Mouse (Mus musculus) C2C12 (cell line): Measurements from ENCODE around the gene Wipf2. TPM values are rescaled to one million over a fixed set of nuclear protein-coding genes. Genes with fewer than 3 reads are reported as not detected.

Experiments
- H3K27me3 ChIP-seq: one replicate; pipeline ENCODE4 v1.6.1; 2011; ENCODE audit not compliant: control insufficient read depth, insufficient read depth, insufficient read length
- H3K36me3 ChIP-seq: one replicate; pipeline ENCODE4 v1.6.1; 2011; ENCODE audit not compliant: control insufficient read depth, insufficient read depth
- H3K4me3 ChIP-seq: one replicate; pipeline ENCODE4 v1.5.1; 2011; ENCODE audit warnings: mild to moderate bottlenecking, control low read depth; ENCODE audit not compliant: poor library complexity, insufficient read depth, severe bottlenecking
- H3K79me2 ChIP-seq: one replicate; pipeline ENCODE4 v1.6.1; 2011; ENCODE audit not compliant: control insufficient read depth, insufficient read depth
- H3K79me3 ChIP-seq: one replicate; pipeline ENCODE4 v1.6.1; 2011; ENCODE audit warnings: low read depth, control low read depth
- H3ac ChIP-seq: one replicate; pipeline ENCODE3; 2011; ENCODE audit warnings: low read depth; ENCODE audit not compliant: control insufficient read depth, insufficient read length
- CEBPB ChIP-seq: IDR thresholded peaks from one replicate; pipeline ENCODE4 v1.6.1; 2011; ENCODE audit warnings: low read depth, mild to moderate bottlenecking, control low read depth, moderate library complexity
- CTCF ChIP-seq: IDR thresholded peaks from one replicate; pipeline ENCODE4 v1.5.1; 2011; ENCODE audit not compliant: control insufficient read depth, insufficient read depth, insufficient read length
- FOSL1 ChIP-seq: IDR thresholded peaks from one replicate; pipeline ENCODE4 v1.8.0; 2011; ENCODE audit warnings: mild to moderate bottlenecking, low read length; ENCODE audit not compliant: poor library complexity, insufficient read depth, severe bottlenecking
- MAX ChIP-seq: IDR thresholded peaks from one replicate; pipeline ENCODE4 v1.6.1; 2011; ENCODE audit warnings: mild to moderate bottlenecking, control low read depth
- MYOD1 ChIP-seq: IDR thresholded peaks from one replicate; pipeline ENCODE4 v1.6.1; 2011; ENCODE audit warnings: low read depth; ENCODE audit not compliant: control insufficient read depth, insufficient read length
- MYOG ChIP-seq: IDR thresholded peaks from one replicate; pipeline ENCODE4 v1.6.1; 2011; ENCODE audit not compliant: control insufficient read depth, insufficient read length; ENCODE audit errors: extremely low read depth
- USF1 ChIP-seq: IDR thresholded peaks from one replicate; pipeline ENCODE4 v1.6.1; 2011; ENCODE audit warnings: low read depth, mild to moderate bottlenecking, control low read depth, moderate library complexity
- polyA plus RNA-seq: library from polyadenylated mRNA; unstranded; fragments of >200 nt; fragmentation: generic; extraction: Trizol; gene quantifications from one replicate; pipeline ENCODE4 v1.2.1, GENCODE M21; 2012; ENCODE audit warnings: missing spikeins

Wipf2 gene
- polyA plus RNA-seq, 1 experiment = 4.5 TPM

DNA sequence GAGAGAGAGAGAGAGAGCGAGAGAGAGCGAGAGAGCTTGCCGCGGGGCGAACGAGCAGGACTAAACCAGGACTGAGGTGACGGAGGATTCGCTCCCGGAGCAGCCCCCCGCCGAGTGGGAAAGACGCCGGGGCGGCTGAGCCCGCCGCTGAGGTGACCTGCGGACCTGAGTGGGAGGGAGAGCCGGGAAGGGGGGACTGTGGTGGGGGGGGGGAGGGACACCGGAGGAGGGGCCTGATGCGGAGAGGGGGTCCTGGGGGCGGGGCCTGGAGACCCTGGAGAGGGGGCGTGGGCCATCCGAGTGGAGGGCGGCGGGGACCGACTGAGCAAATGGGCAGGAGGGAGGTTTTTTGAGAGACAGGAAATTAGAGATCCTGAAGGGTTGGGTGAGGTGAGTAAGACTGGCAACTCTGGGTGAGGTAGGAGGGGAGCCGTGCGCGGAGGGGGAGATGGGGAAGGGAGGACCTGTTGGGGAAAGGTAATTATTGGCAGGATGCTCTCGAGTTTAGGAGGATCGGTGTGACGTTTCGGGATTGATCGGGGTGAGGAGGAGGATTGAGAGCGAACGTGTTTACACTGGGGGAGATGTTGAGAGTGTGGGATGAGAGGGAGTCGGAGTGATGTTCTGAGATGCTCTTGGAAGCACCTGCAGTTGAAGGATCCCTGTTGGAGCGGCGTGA, 452 bp downstream of the Wipf2 start:
- H3K4me3 ChIP-seq = peak overlapping the region; percentile 61
- H3ac ChIP-seq = peak overlapping the region; percentile 84
- H3K27me3 ChIP-seq = no peaks in the 10 kb centered on the region
- peaks cover 23% of the 10 kb centered on the region for H3K79me3 ChIP-seq
- H3K36me3 ChIP-seq = peaks cover 29% of the 10 kb centered on the region
- H3K79me2 ChIP-seq = peaks cover 49% of the 10 kb centered on the region
- no peak for TF ChIP-seq MAX
- TF ChIP-seq FOSL1 = no peak
- no peak for TF ChIP-seq MYOD1
- TF ChIP-seq USF1 = no peak
- TF ChIP-seq CTCF = no peak
- no peak for TF ChIP-seq CEBPB
- TF ChIP-seq MYOG = no peak

DNA sequence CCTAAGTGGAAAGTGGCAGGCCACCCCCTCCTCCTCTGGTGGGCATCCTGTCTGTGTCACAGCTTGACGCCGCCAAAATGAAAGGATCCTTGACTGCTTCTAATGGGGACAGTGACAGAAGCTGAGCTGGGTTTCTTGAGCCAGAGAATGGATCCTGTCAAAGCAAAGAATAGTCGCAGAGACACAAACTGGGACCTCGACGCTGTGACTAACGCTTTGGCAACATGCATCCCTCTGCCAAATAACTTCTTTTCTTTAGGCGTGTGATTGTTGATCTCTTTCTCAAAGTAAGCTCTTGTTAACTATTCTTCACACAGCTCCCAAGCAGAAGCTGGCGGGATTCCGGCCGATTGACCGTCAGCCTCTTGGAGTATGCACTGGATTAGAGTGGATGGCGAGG, 3.9 kb downstream of the Wipf2 start:
- no peak for TF ChIP-seq MAX
- TF ChIP-seq MYOD1 = no peak
- TF ChIP-seq MYOG = no peak
- no peak for TF ChIP-seq FOSL1
- TF ChIP-seq CEBPB = no peak
- no peak for TF ChIP-seq USF1
- TF ChIP-seq CTCF = no peak
- Histone ChIP-seq H3K27me3 (no peaks in the 10 kb centered on the region), H3K79me2 (peaks cover 81% of the 10 kb centered on the region), H3K79me3 (peaks cover 31% of the 10 kb centered on the region), H3ac (no peak overlapping the region), H3K36me3 (peaks cover 59% of the 10 kb centered on the region), H3K4me3 (no peak overlapping the region)

DNA sequence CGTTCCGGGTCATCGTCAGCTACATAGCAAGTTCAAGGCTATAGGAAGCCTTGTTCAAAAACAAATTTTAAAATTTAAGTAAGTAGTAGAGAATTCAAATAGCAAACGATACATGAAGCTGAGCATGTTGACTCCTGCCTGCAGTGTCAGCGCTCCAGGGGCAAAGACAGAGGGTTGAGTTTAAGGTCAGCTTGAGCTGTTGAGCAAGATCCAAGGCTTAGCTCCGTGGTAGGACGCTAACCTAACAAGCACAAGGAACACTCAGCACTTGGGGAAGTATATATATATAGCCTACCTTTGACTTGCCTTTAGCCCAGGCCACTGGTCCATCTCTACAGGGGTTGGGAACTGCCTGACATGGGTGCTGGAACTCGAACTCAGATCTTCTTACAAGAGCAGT, 6.5 kb downstream of the Wipf2 start:
- Histone ChIP-seq H3ac (no peak overlapping the region), H3K27me3 (no peaks in the 10 kb centered on the region), H3K4me3 (no peak overlapping the region), H3K36me3 (peaks cover 71% of the 10 kb centered on the region), H3K79me2 (peaks cover 88% of the 10 kb centered on the region), H3K79me3 (peaks cover 32% of the 10 kb centered on the region)
- TF ChIP-seq FOSL1 (no peak), MAX (no peak), MYOG (no peak), CTCF (no peak), CEBPB (no peak), USF1 (no peak), MYOD1 (no peak)

DNA sequence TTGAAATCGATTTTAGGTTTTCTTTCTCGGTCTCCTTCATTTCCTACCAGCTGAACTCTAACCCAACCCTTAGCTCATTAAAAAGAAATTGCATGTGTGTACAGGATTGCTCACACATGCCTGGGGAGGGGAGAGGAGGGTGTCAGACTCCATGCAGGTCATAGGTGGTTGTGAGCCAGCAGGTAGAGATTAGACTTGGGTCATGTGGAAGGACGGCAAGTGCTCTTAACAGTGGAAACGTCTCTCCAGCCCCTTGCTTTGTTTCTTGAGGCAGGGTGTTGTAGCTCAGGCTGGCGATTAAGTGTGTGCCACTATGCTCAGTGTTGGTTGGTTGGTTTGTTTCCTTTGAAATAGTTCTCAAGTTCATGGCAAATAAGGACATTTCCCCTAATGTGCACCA, 7.4 kb downstream of the Wipf2 start:
- H3ac ChIP-seq = no peak overlapping the region
- TF ChIP-seq MYOG = no peak
- TF ChIP-seq CEBPB = no peak
- no peak for TF ChIP-seq MAX
- TF ChIP-seq MYOD1 = no peak
- H3K36me3 ChIP-seq = peaks cover 70% of the 10 kb centered on the region
- H3K79me2 ChIP-seq = peaks cover 92% of the 10 kb centered on the region
- no peak overlapping the region for H3K4me3 ChIP-seq
- no peaks in the 10 kb centered on the region for H3K27me3 ChIP-seq
- peaks cover 37% of the 10 kb centered on the region for H3K79me3 ChIP-seq

DNA sequence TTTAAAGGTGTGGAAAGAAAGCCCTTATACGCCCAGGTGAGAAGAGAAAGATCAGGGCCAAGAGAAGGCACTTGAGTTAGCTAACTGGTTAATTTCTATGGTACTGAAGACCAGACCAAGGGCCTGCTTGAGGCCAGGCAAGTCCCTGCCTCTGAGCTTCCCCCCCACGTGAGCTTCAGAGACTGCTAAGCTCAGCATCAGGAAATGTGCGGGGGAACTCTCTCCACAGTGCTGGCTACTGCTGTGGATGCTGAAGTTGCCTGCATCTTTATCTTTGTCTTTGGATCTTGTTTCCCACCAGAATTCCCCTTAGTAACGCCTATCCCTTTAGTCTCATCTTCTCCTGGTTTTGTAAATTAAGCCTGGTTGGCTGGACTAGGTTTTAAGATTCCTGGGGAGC, 8.0 kb downstream of the Wipf2 start:
- Histone ChIP-seq H3K4me3 (no peak overlapping the region), H3ac (no peak overlapping the region), H3K27me3 (no peaks in the 10 kb centered on the region), H3K36me3 (peaks cover 66% of the 10 kb centered on the region), H3K79me3 (peaks cover 32% of the 10 kb centered on the region), H3K79me2 (peaks cover 89% of the 10 kb centered on the region)
- TF ChIP-seq FOSL1 (no peak), CEBPB (no peak), MYOG (no peak), USF1 (no peak), CTCF (no peak), MYOD1 (no peak), MAX (no peak)

DNA sequence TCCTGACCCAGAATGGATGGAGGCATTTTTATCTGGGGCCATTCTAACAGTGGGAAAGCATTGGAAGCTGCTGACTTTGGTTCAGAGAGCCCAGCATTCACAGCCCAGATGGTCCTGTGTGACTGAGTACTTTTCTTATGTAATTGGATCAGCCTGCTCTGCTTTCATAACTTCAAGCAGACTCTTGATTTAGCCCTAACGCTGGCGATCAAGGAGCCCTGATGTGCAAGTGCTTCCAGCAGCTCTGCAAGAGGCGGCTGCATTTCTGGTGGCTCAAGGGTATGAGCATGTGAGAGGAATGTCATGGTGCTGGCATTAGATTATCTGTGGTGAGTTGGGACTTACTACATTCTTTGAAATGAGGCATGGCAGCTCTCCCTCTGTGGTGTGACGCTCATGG, 8.6 kb downstream of the Wipf2 start:
- Histone ChIP-seq H3K27me3 (no peaks in the 10 kb centered on the region), H3ac (no peak overlapping the region), H3K4me3 (no peak overlapping the region), H3K79me2 (peaks cover 89% of the 10 kb centered on the region), H3K36me3 (peaks cover 59% of the 10 kb centered on the region), H3K79me3 (peaks cover 36% of the 10 kb centered on the region)
- TF ChIP-seq FOSL1 (no peak), CTCF (no peak), MYOD1 (no peak)
